Mouse (Mus musculus): ENCODE data around the gene Stat3.

Gene Stat3

DNA sequence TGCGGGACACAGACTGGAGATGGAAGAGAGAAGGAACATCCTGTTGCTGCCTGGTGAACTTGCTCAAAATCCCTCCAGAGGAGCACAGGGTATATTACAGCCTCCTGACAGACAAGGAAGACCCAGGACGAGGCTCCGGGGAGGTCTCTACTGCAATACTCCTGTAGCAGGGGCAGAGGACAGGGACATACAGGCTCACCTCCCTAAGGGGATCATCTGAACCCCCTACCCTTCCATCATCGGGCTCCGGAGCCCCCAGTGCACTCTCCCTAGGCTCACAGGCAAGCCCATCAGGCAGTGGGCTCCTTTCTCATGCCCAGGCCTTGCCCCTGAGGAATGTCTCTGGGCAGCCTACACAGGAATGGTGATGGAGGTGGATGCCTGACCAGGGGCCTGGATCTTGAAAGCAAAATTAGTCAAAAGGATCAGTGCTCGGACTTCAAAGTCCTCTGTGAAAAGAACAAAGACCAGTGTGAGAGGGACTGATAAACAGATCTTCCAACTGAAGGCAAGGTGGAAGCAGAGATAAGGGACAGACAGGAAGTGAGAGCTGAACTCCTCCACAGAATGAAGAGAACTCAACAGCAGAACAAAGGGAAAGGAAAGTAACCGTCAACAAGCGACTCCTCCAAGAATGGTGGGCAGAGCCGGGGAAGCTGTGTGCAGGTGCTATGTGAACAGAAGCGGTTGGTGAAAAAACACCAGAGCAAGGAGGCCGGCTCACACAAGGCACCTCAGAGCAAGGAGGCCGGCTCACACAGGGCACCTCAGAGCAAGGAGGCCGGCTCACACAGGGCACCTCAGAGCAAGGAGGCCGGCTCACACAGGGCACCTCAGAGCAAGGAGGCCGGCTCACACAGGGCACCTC lies 47.9 kb downstream of the Stat3 start:
- no peak for DNase-seq (ENCODE audit: low spot score in 2 of 2)

DNA sequence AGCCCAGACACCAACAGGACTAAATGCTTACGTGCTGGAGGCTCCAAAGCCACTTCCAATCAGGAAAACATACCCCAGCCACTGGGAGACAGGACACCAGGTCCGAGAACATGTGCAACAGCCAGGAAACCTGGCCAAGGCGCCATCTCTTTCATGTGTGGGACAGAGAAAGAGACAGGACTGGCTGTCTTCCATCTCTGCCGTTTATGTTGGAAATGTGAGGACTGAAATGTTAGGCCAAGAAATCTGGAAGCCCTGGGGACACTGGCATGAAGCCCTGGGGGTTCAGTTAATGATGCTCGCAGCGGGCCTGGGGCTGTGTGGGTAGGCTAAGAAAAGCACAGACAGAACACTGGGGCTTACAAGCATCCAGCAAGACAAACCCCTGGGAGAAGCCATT lies 48.9 kb downstream of the Stat3 start:
- no peak for DNase-seq (ENCODE audit: low spot score in 2 of 2)

DNA sequence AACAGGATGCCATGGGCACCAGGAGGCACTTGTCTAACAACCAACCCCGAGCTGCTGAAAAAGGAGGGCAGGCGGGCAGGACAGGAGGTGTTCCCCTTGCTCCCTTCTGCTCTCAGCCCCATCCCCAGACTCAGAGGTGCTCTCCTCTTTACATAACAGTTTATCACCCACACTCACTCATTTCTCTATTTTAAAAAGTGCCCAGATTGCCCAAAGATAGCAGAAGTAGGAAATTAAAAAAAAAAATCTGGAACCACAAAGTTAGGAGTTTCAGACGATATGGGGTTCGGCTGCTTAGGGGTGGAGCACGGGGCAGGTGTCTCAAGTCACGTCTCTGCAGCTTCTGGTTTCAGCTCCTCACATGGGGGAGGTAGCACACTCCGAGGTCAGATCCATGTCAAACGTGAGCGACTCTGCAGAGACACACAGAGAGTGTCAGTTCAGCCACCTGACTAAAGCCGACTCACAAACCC lies 51.0 kb downstream of the Stat3 start:
- no peak for DNase-seq (ENCODE audit: low spot score in 2 of 2)

DNA sequence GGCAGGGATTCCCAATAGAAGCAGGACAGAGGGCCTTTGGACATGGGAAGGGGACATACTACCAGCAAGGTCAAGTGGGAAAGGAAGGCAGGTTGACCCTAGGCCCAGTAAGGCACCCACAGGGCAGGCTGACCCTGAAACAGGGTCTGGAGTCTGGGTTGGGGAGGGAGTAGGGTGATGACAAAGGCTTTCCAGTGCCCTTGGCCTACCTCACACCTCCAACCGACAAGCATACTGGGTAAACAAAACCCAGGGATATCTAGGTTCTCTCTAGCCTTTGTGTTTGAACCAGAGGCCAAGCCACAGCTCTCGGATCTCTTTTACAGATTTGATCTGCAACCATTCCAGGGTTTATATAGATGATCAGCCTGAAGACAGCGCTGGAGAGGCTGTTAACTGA lies 51.6 kb downstream of the Stat3 start:
- no peak for DNase-seq (ENCODE audit: low spot score in 2 of 2)

DNA sequence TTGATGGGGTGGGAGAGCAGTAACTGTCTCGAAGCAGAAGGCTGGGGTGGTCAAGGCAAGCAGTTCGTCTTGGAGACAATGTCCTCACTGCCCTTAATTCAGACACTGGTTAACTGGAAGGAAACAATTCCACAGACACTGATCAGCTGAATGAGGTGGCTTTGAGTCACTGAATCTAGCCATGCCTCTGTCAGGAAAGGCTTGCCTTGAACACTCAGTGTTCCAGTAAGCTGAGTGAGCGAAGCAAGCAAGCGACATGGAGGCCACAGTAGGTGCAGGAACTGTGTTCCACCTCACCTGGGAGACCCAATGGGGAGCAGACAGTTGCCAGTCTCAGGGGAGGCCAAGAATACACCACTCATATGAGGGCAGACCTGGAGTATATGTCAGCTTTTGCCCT lies 52.1 kb downstream of the Stat3 start:
- no peak for DNase-seq (ENCODE audit: low spot score in 2 of 2)

DNA sequence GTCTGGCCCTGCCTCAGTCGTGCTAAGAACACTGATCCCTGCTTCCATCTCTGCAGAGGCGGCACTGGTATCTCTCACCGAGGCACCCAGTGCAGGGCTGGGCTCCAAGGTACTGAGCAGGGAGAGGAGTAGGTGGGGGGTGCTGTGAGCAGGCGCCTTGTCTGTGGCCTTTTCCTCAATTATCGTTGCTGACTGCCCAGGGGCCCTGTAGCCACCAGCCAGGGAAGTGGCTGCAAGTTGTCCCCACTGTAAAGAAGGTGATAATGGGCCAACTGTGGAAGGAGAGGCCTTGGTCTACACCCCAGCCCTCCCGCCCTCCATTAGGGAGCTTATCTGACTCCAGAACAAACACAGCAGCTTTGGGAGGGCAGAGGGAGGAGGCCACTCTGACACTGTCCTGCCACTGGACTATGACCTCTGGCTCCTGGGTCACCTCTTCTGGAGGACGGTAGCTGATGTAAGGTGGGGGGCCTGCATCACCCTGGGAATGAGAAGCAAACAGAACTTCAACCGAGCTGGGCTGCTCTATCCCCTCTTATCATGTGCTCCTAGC lies 53.1 kb downstream of the Stat3 start:
- no peak for DNase-seq (ENCODE audit: low spot score in 2 of 2)

DNA sequence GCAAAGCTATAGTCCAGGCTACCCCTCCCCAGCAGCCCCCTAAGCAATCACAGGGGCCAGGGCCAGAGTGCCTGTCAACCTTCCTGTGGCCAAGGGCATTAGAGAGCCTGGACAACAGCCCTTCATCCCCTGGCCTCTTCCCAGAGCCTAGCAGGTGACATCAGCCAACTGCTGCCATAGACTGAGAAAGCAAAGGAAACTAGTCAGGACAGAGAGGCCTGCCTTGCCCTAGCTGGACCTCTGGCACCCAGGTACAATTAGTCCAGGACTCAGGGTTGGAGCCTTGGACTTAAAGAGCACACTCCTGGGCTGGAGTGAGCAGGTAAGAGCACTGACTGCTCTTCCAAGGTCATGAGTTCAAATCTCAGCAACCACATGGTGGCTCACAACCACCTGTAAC lies 53.9 kb downstream of the Stat3 start:
- no peak for DNase-seq (ENCODE audit: low spot score in 2 of 2)

DNA sequence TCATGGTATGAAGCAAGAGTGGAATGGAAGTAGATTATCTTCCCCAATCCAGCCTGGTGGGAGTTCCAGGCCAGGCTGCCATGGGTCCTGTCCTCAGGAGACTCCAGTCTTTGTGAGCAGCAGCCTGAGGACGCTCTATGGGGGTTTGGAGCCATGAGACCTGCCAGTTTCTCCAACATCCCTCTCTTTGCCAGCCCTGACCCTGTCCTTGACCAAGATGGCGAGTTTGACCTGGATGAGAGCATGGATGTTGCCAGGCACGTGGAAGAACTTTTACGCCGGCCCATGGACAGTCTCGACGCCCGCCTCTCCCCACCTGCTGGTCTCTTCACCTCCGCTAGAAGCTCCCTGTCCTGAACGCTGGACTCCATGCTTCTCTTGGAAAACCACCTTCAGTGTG lies 55.7 kb downstream of the Stat3 start:
- DNase-seq (ENCODE audit: low spot score in 2 of 2), result no peak

DNA sequence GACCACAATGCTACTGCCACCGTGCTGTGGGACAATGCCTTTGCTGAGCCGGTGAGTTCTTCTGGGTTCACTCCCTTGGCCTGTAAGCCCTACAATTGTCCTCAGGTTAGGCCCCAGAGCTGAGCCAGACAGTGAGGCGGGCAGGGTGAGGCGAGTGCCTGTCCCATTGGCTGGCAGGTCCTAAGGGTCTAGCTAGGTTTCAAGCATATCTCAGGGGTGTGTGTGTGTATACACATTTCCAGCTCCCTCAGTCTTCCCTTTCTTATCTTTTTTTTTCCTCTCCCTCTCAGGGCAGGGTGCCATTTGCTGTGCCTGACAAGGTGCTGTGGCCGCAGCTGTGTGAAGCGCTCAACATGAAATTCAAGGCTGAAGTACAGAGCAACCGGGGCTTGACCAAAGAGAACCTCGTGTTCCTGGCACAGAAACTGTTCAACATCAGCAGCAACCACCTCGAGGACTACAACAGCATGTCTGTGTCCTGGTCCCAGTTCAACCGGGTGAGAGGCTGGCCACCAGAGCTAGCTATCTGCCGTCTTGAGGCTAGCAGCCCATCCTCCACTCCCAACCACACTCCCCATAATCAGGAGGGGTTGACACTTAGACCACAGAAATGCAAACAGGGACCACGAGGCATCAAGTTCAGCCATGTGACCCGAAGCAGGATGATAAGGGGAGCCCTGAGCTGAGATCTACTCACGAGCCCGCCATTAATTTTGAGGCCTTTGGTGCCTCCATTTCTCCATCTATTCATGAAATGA lies 59.8 kb downstream of the Stat3 start:
- DNase-seq (ENCODE audit: low spot score in 2 of 2), result no peak

DNA sequence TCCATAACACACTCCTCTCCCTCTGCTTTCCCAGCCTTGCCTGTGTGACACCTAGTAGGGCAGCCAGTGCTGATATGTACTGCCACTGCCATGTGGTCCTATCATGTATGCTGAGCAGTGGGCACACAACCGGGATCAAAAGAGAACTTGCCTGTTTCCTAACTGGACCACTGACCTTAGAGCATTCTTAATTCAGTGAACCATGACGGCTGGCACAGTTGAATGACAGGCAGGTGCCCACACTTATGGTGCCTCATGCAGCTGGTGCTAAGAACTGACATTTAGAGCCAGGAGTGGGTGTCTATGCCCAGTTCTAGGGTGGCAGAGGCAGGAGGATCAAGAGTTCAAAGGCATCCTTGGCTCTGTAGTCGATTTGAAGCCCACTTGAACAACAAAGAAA lies 63.6 kb downstream of the Stat3 start:
- DNase-seq (ENCODE audit: low spot score in 2 of 2), result no peak

DNA sequence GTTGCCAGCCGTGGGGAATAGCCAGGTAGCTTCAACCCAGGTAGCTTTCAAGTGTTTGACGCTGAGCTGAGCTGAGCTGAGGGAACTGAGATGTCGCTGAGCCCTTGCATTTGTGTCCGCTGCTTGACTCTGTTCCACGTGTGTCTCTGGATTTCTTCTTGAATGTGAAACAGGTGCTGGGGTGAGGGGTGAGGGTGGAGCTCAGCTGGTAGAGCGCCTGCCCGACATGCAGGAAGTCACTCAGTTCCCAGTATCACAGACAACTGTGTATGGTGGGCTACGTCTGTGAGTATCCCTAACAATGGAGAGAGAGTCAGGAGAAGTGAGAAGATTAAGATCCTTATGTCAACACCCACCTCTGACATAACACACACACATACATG lies 68.4 kb downstream of the Stat3 start:
- no peak for DNase-seq (ENCODE audit: low spot score in 2 of 2)

DNA sequence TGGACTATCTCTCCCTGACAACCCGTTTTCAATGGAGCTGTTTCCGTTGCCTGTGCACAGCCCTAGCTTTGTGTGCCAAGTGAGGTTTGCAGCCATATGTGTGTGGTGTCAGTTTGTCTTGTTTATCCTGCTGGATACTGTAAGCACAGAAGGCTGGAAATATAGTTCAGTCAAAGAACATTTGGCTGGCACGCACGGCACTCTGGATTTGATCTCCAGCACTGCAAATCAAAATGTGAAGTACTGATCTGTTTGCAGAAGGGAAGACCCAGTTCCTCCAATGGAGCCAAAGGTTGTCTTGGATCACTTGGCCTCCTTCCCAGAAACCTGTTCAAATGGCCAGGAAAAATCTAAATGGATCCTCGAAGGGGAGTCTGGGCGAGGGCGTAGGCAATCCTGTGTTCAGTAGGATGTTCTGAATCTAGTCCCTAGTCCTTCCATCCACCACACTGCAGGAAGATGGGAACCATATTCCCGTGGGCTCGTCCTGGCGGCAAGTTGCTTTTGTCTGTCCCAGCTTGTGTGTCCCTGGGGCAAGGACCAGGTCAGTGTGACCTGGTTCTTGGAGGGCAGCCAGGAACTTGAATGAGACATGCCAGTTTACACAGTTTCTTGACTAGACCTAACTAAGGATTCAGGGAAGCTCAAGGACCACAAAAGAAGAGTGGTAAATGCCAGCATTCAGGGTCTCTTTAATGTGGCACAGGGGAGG lies 68.9 kb downstream of the Stat3 start:
- DNase-seq (ENCODE audit: low spot score in 2 of 2), result no peak

DNA sequence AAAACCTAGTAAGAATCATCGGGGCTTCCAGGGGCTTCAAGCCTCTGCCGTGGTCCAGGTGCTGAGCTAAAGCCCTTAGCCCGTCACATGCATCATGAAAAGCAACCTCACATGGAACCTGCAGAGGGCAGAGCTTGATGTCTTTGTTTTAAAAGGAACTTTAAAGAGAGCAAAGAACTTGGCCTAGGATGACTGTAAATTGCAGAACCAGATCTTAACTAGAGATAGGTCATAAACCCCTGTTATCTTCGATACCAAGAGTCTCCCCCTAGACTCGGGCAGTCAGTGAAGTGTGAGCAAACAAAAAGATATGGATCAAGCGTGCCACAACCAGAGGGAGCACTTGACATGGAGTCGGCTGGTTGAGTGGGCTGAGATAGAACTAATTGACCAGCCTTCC lies 73.7 kb downstream of the Stat3 start:
- DNase-seq (ENCODE audit: low spot score in 2 of 2), result no peak

DNA sequence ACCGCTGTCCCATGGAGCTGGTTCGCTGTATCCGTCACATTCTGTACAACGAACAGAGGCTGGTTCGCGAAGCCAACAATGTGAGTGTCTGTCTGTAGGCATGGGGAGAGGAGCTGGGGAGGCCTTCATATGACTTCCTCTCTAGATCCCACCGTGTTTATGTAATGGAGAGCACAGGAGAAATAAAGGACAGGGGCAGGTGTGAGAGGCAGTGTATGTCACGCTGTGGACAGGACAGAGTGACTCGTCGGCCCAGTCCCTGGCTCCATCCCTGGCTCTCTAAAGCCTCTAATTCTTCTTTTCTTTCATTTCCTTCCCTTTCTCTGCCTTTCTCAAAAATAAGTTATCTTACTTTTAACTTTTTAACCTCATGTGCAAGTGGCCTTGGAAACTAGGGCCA lies 76.2 kb downstream of the Stat3 start:
- no peak for DNase-seq (ENCODE audit: low spot score in 2 of 2)

DNA sequence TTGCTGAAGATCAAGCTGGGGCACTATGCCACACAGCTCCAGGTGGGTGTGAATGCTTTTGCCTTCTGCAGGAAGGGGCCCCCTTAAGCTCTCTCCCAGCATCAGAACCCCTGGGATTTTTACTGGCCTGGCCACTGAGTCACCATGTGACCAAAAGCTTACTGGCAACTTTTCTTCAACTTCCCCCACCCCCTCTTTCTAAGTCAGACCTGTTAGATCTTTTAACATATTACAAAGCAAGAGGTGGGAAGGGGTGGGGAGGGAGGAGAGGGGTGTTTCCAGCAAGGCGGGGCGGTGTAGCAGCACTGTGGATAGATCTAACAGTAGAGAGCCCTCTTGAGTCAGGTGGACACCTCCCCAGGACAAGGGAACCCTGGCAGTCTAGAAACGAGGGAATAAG lies 77.5 kb downstream of the Stat3 start:
- no peak for DNase-seq (ENCODE audit: low spot score in 2 of 2)

DNA sequence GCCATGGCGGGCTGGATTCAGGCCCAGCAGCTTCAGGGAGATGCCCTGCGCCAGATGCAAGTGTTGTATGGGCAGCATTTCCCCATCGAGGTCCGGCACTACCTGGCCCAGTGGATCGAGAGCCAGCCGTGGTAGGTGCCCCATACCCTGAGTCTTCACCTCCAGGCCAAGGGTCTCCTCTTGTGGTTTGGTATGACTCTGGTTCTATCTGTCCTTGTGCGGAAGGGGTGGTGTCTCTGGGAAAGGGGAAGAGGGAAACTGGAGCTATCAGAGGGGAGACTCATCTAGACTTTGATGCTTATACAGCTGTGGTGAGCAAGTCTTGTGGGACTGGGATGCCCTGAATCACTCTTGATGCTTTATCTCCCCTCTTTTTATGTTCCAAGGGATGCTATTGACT lies 78.0 kb downstream of the Stat3 start:
- DNase-seq (ENCODE audit: low spot score in 2 of 2), result no peak

DNA sequence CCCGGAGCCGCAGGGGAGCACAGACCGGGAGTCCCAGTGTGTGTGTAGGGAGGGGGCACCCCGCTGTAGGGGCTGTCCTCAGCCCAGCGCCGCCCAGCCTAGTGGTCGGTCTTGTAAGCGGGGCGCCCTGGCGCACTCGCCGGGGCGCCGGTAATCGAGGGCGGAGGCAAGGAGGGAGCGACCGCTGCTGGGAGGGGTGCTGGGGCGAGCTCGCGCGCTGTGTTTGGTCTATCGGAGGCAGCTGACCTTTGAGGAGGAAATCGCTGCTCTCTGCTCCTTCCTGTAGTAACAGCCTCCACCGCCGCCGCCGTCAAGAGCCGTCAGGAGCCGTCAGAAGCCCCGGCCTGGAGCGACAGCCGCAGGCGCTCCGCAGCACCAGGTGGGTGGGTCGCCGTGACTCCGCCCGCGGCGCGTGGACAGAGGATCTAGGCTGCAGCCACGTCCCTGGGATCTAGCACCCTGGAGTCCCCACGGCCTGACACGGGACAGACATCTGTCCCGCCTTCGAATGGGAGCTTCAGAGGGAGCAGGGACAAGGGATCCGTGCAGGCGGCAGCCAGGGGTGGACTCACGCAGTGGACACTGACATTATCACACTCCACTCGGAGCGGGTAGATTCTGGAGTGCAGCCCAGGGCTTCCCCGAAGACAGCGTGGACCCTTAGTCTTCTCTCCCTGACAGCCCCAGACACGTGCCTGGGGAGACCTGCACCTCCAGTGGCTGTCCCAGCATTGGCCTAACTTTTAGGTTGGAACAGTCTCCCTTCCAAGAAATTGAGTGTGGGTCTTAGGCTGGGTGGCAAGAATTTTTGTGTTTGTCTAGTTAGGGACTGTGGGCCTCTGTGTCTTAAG lies 78.9 kb downstream of the Stat3 start:
- peak; percentile 79 to 88 for DNase-seq (ENCODE audit: low spot score in 2 of 2)

DNA sequence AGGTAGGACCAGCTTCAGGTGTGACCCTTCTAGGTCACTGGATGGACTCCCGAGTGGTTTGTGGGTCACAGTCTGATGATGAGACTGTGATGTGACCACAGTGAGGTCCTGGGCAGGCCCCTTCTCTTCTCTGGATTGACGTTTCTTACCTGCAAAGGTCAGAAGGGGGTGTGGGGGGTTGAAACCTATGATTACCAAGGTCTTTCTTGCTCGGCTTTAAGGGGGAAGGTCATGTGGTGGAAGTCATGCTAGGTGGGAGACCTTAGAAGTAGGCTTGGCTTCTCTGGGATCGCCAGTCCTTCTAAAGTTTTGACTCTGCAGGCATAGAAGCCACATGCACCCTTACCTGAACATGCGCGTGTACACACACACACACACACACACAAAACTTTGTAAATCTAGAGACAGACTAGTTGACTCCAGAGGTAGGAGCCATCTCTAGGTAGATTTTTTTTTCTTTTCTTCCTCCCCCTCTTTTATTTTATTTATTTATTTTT lies 79.7 kb downstream of the Stat3 start:
- DNase-seq (ENCODE audit: low spot score in 2 of 2), result no peak

DNA sequence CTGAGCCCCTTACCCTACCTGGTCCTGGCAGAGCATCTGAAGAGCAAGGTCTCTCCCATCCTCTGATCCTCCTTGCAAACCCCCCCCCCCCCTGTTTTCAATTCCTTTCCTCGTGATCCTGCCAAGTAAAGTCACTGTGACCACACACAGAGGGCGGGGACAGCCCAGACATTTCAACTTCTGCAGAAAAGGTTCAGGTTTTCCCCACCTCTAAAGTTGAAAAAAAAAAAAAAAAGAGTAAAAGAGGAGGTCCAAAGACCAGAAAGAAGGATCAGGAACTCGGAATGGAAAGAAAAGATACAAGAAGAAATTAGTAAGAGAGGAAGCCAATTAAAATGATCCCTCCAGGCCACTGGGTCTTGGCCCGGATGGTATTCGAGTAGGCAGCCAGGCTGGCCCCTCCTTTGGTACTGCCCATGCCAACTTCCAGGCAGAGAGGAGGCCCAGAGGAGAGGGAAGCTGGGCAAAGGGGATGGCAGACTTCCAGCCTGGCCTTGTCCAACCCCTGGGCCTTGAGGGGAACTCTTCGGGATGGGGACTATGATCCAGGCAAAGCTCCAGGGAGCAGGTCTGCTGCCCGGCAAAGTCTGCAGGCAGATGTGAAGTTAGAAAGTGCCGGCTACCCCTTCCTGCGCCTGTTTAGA lies 80.3 kb downstream of the Stat3 start, which contains the start of gene Stat5a:
Gene Stat5a, plus strand, starts transcription at position 417 of the 644 bp plus-strand sequence.
- peak; percentile 46 to 69 for DNase-seq (ENCODE audit: low spot score in 2 of 2)

DNA sequence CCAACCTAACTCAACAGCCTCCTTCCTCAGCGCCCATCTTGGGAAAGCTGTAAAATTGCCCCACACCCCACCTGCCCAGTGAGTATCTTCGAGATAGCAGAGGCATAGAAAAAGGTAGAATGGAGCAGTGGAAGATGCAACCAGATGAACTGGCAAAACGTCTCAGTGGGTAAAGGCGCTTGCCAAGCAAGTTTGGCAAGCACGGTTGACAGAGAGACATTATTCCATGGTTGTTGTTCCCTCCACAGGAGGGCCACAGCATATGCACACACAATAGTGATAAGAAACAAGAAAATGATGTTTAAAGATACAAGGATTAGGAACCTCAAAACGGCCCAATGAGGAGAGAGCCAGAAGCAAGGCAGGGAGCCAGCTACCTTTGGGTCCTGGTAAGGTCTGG lies 81.4 kb downstream of the Stat3 start:
- DNase-seq (ENCODE audit: low spot score in 2 of 2), result no peak

Measured in urinary bladder, postnatal 4 days (tissue).